Mouse (Mus musculus) CH12.LX (cell line): Measurements from ENCODE around the gene Lpin1. TPM values are rescaled to one million over a fixed set of nuclear protein-coding genes. Genes with fewer than 3 reads are reported as not detected.
A peak's percentile ranks its signal among the peaks of the same experiment; 100 is the strongest.

Experiments used
- DNase-seq: peaks from one replicate; pipeline ENCODE4 v3.0.0-alpha.2; 2013; ENCODE audit errors: extremely low read depth
- H3K27ac ChIP-seq: 2 replicates; pipeline ENCODE4 v1.5.1; 2012; ENCODE audit warnings: low read depth, mild to moderate bottlenecking, control low read depth, moderate library complexity; ENCODE audit not compliant: insufficient read depth
- H3K27me3 ChIP-seq: replicated peaks from 2 replicates; pipeline ENCODE3; 2012; ENCODE audit warnings: inconsistent platforms
- H3K36me3 ChIP-seq, 2 experiments: replicated peaks in 1 of 2; 2 replicates each; pipeline versions ENCODE3 to v1.6.1; 2012; ENCODE audit warnings: inconsistent platforms in 1 of 2, low read length in 1 of 2, mild to moderate bottlenecking in 1 of 2, mixed read lengths in 1 of 2, moderate library complexity in 1 of 2; ENCODE audit not compliant: control insufficient read depth in 1 of 2, insufficient read depth in 1 of 2
- H3K4me1 ChIP-seq, 2 experiments: 2 replicates each; pipeline ENCODE4 v1.6.1; 2012; ENCODE audit warnings: inconsistent platforms in 1 of 2, moderate library complexity in 1 of 2; ENCODE audit not compliant: insufficient read depth in 2 of 2, control insufficient read depth in 1 of 2
- H3K4me2 ChIP-seq: 2 replicates; pipeline ENCODE4 v1.6.1; 2012; ENCODE audit warnings: low read depth, mild to moderate bottlenecking, control low read depth; ENCODE audit not compliant: poor library complexity, insufficient read depth, severe bottlenecking
- H3K4me3 ChIP-seq, 3 experiments: fragments of 150-350 bp in 1 of 3; sonication (generic) in 1 of 3; replicated peaks in 1 of 3; 2 replicates each; pipeline versions ENCODE3 to v1.5.1; 2011 to 2012; ENCODE audit warnings: low read depth in 2 of 3, low read length in 2 of 3, mild to moderate bottlenecking in 2 of 3, moderate library complexity in 2 of 3, control low read depth in 1 of 3, improper control_type of control experiment in 1 of 3, inconsistent platforms in 1 of 3, mixed read lengths in 1 of 3; ENCODE audit not compliant: poor library complexity in 1 of 3
- H3K79me2 ChIP-seq: replicated peaks from 2 replicates; pipeline ENCODE4 v1.6.1; 2012; ENCODE audit warnings: mild to moderate bottlenecking, moderate library complexity; ENCODE audit not compliant: control insufficient read depth, poor library complexity, insufficient read depth, severe bottlenecking; ENCODE audit errors: extremely low read depth
- H3K9ac ChIP-seq: 2 replicates; pipeline ENCODE4 v1.6.1; 2012; ENCODE audit warnings: low read depth, mild to moderate bottlenecking, control low read depth, moderate library complexity; ENCODE audit not compliant: insufficient read depth
- H3K9me3 ChIP-seq: replicated peaks from 2 replicates; pipeline ENCODE3; 2012; ENCODE audit warnings: low read length, inconsistent platforms, mixed read lengths
- BHLHE40 ChIP-seq: IDR thresholded peaks from 2 replicates; pipeline ENCODE4 v1.6.1; 2011; ENCODE audit warnings: mild to moderate bottlenecking, low read depth, low read length, improper control_type of control experiment
- CHD2 ChIP-seq: IDR thresholded peaks from 2 replicates; pipeline ENCODE4 v1.6.1; 2011; ENCODE audit warnings: low read length, improper control_type of control experiment
- CTCF ChIP-seq, 2 experiments: IDR thresholded peaks in 1 of 2; conservative IDR thresholded peaks in 1 of 2; 2 replicates each; pipeline ENCODE4 v1.5.1; 2011 to 2012; ENCODE audit warnings: low read depth in 2 of 2, low read length in 2 of 2, improper control_type of control experiment in 1 of 2, inconsistent platforms in 1 of 2, mild to moderate bottlenecking in 1 of 2, moderate library complexity in 1 of 2
- E2F4 ChIP-seq: IDR thresholded peaks from 2 replicates; pipeline ENCODE4 v1.6.1; 2011; ENCODE audit warnings: low read depth, low read length, improper control_type of control experiment; ENCODE audit not compliant: insufficient replicate concordance
- ETS1 ChIP-seq: conservative IDR thresholded peaks from 2 replicates; pipeline ENCODE4 v1.6.1; 2012; ENCODE audit warnings: low read depth, mild to moderate bottlenecking, inconsistent platforms, low read length, improper control_type of control experiment, moderate library complexity
- HCFC1 ChIP-seq: IDR thresholded peaks from 2 replicates; pipeline ENCODE4 v1.6.1; 2012; ENCODE audit warnings: low read depth, mild to moderate bottlenecking, inconsistent platforms, low read length, improper control_type of control experiment
- IRF4 ChIP-seq: IDR thresholded peaks from 2 replicates; pipeline ENCODE4 v1.6.1; 2014; ENCODE audit warnings: low read depth, mild to moderate bottlenecking, inconsistent platforms, low read length, improper control_type of control experiment
- JUN ChIP-seq: IDR thresholded peaks from 2 replicates; pipeline ENCODE4 v1.6.1; 2011; ENCODE audit warnings: low read depth, mild to moderate bottlenecking, low read length, improper control_type of control experiment, moderate library complexity; ENCODE audit not compliant: insufficient read depth
- JUND ChIP-seq: conservative IDR thresholded peaks from 2 replicates; pipeline ENCODE4 v1.6.1; 2011; ENCODE audit warnings: low read depth, low read length, improper control_type of control experiment
- KAT2A ChIP-seq: IDR thresholded peaks from 2 replicates; pipeline ENCODE4 v1.6.1; 2012; ENCODE audit warnings: low read length, improper control_type of control experiment, inconsistent platforms; ENCODE audit not compliant: insufficient replicate concordance
- MAX ChIP-seq: IDR thresholded peaks from 2 replicates; pipeline ENCODE4 v1.6.1; 2011; ENCODE audit warnings: low read length, improper control_type of control experiment
- MAZ ChIP-seq: IDR thresholded peaks from 2 replicates; pipeline ENCODE4 v1.6.1; 2012; ENCODE audit warnings: low read depth, mild to moderate bottlenecking, inconsistent platforms, low read length, improper control_type of control experiment, moderate library complexity
- MYC ChIP-seq: IDR thresholded peaks from 2 replicates; pipeline ENCODE4 v1.6.1; 2011; ENCODE audit warnings: low read depth, mild to moderate bottlenecking, improper control_type of control experiment, low read length
- NELFE ChIP-seq: IDR thresholded peaks from 2 replicates; pipeline ENCODE4 v1.6.1; 2011; ENCODE audit warnings: low read depth, low read length, improper control_type of control experiment
- PAX5 ChIP-seq: IDR thresholded peaks from 2 replicates; pipeline ENCODE4 v1.6.1; 2012; ENCODE audit warnings: low read length, inconsistent platforms, mixed read lengths
- POLR2A ChIP-seq: IDR thresholded peaks from 2 replicates; pipeline ENCODE4 v1.6.1; 2011; ENCODE audit warnings: low read depth, mild to moderate bottlenecking, improper control_type of control experiment, low read length
- RAD21 ChIP-seq: IDR thresholded peaks from 2 replicates; pipeline ENCODE4 v1.6.1; 2011; ENCODE audit warnings: low read depth, mild to moderate bottlenecking, low read length, improper control_type of control experiment, moderate library complexity
- RCOR1 ChIP-seq: conservative IDR thresholded peaks from 2 replicates; pipeline ENCODE4 v1.6.1; 2012; ENCODE audit warnings: low read depth, mild to moderate bottlenecking, inconsistent platforms, low read length, improper control_type of control experiment
- SMC3 ChIP-seq: IDR thresholded peaks from 2 replicates; pipeline ENCODE4 v1.6.1; 2011; ENCODE audit warnings: low read depth, low read length, improper control_type of control experiment
- UBTF ChIP-seq: IDR thresholded peaks from 2 replicates; pipeline ENCODE4 v1.6.1; 2012; ENCODE audit warnings: low read depth, mild to moderate bottlenecking, inconsistent platforms, low read length, improper control_type of control experiment, moderate library complexity
- ZMIZ1 ChIP-seq: IDR thresholded peaks from 2 replicates; pipeline ENCODE4 v1.6.1; 2012; ENCODE audit warnings: low read depth, mild to moderate bottlenecking, inconsistent platforms, low read length, improper control_type of control experiment
- dilution Hi-C: fragments of 300-500 bp; cut with MboI; formaldehyde crosslinking; loops from 2 replicates; pipeline ENCODE4 v1.14.3; 2020; ENCODE audit warnings: low sequenced_read_pairs; ENCODE audit not compliant: extremely low pct_unique_long_range_greater_than_20kb, extremely low pct_ligation_motif_present
- in situ Hi-C: fragments of 300-500 bp; cut with MboI; formaldehyde crosslinking; loops from 3 replicates; pipeline ENCODE4 v1.14.3; 2019; ENCODE audit warnings: low sequenced_read_pairs, low pct_ligation_motif_present, low pct_unique_long_range_greater_than_20kb, mixed read lengths
- polyA plus RNA-seq: library from polyadenylated mRNA; unstranded; fragments of >175 nt; gene quantifications from 2 replicates; pipeline ENCODE4 v1.2.1, GENCODE M21; 2012; ENCODE audit warnings: low read depth; ENCODE audit not compliant: insufficient read length
- total RNA-seq, 2 experiments: library from RNA; depleted of rRNA; stranded (reverse); fragments of 300-350 nt in 1 of 2; fragments of >200 nt in 1 of 2; gene quantifications; 2 replicates each; pipeline ENCODE4 v1.2.3; 2012 to 2014

The Lpin1 gene
- total and polyA plus RNA-seq, 3 experiments = 6.1 to 7.5 (median 6.7) TPM

GRCm38 (mm10) chr12:16643508-16644345 is 33.0 kb upstream of the Lpin1 start:
- Histone ChIP-seq H3K9ac (no peak overlapping the region), H3K4me3 (no peak overlapping the region), H3K79me2 (no peaks in the 10 kb centered on the region), H3K27me3 (peaks cover 2% of the 10 kb centered on the region), H3K9me3 (no peaks in the 10 kb centered on the region), H3K4me1 (peaks cover 2 to 5% of the 10 kb centered on the region in 2 experiments; a peak in 2 of 4 replicates), H3K36me3 (no peaks in the 10 kb centered on the region), H3K27ac (no peak overlapping the region), H3K4me2 (no peak overlapping the region)
- dilution Hi-C loops (no loop called here), in situ Hi-C loops (no loop called here)
- TF ChIP-seq KAT2A (no peak), MAZ (no peak), MYC (no peak), MAX (no peak), IRF4 (no peak), POLR2A (no peak), UBTF (no peak), NELFE (no peak), SMC3 (no peak), RCOR1 (no peak), BHLHE40 (no peak), CHD2 (no peak), E2F4 (no peak)
- no peak for DNase-seq

DNA sequence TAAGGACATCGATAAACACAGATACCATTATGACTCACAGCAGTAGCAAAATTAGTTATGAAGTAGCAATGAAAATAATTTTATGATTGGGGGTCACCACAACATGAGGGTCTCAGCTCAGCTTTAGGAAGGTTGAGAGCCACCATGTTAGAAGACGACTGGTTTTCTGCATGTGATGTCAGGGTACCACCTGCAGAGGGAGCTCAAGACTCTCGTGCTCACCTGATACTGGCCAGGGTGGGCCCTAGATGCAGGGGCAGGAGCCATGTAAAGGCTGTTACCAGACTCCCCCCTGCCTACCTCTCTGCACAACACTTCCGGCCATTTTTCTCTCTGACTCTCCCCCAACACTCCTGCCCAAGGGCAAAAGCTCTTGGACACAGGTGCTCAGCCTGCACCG is 31.2 kb upstream of the Lpin1 start:
- Histone ChIP-seq H3K27me3 (peaks cover 2% of the 10 kb centered on the region), H3K4me2 (no peak overlapping the region), H3K79me2 (no peaks in the 10 kb centered on the region), H3K4me3 (no peak overlapping the region), H3K9ac (no peak overlapping the region), H3K27ac (no peak overlapping the region), H3K9me3 (no peaks in the 10 kb centered on the region), H3K36me3 (no peaks in the 10 kb centered on the region), H3K4me1 (peaks cover 8 to 11% of the 10 kb centered on the region in 2 experiments)
- in situ Hi-C loops = no loop called here
- no peak for DNase-seq
- dilution Hi-C loops = no loop called here
- TF ChIP-seq RAD21 (peak; percentile 8), PAX5 (no peak), E2F4 (no peak), JUN (no peak), NELFE (no peak), JUND (no peak), ETS1 (no peak), CTCF (conservative IDR thresholded peaks at IDR 0.05 in 1 of 2, IDR thresholded peaks at IDR 0.05 in 1 of 2; ENCODE audit: low read depth in 2 of 2, low read length in 2 of 2) (peak; percentile 26 to 45; a peak in 2 of 4 replicates), HCFC1 (no peak), ZMIZ1 (no peak)
